Mouse (Mus musculus) spleen, postnatal 4 days (tissue): Measurements from ENCODE around the gene Shank3.

Source experiments
- DNase-seq, 2 experiments: peaks; one replicate each; pipeline ENCODE4 v3.0.0; 2022; ENCODE audit warnings: low spot score in 2 of 2

The Shank3 gene

DNA sequence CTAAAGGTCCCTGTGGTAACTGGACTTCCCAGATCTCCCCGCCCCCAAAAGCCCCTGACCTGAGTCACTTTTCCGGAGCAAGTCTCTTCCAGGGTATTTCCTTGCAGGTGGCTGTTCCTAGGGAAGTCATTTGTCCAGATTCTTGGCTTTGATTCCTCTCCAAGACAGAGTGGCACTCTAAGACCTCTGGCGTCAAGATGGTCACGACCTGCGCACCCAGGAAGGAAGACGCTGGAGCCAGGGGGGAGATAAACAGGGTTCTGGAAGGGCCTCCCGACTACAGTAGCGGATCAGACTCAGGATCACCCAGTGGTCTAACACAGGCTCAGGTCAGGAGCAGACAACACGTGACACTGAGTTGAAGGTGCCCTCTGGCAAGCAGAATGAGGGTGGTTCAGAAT is 22.3 kb upstream of the Shank3 start, which contains the start of gene Arsa:
TSS of gene Arsa (minus strand) at position 335 of the 401 bp plus-strand sequence.
- DNase-seq = no peak

- no peak for DNase-seq
Measured at GRCm38 (mm10) chr15:89477806-89478205, 21.6 kb upstream of the Shank3 start.

- DNase-seq = no peak
Measured at GRCm38 (mm10) chr15:89478622-89479021, 20.8 kb upstream of the Shank3 start.

DNA sequence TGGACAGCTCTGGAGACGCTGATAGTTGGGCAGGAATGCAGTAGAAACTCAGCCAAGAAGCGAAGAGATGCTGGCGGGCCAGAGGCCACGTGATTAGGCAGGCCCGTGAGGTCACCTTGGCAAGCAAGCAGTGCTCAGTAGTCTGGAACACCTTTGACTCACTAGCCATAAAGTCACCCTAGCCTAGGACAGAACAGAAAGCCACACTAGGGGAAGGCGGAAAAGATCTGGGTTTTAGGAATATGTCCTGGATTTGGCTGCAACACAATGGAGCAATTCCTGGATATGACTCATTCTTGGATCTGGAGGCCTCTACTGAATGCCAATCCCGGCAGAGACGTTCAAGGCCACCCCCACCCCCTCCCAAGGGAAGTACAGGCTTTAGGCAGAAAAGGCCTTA is 18.8 kb upstream of the Shank3 start:
- no peak for DNase-seq

DNA sequence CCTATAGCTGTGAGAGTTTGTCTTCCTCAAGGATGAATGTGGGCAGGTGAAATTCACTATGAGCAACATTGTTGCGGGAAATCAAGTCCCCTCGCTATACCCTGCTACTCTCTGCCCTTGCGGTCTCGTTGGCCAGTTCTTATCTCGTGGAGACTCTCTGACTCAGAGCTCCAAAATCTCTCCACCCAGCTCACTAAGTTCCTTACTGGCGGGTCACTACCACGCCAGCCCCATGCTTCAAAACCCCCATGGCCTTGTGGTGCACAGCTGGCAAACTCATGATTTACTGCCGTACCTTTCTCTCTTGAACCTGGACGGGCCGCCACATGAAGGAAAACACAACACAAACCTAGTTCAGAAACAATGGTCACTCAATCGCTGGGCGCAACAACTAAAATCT is 11.2 kb upstream of the Shank3 start:
- DNase-seq = no peak

GRCm38 (mm10) chr15:89488611-89489117 is 10.8 kb upstream of the Shank3 start:
- no peak for DNase-seq

- DNase-seq = no peak
Measured at GRCm38 (mm10) chr15:89494970-89495369, 4.5 kb upstream of the Shank3 start.

DNA sequence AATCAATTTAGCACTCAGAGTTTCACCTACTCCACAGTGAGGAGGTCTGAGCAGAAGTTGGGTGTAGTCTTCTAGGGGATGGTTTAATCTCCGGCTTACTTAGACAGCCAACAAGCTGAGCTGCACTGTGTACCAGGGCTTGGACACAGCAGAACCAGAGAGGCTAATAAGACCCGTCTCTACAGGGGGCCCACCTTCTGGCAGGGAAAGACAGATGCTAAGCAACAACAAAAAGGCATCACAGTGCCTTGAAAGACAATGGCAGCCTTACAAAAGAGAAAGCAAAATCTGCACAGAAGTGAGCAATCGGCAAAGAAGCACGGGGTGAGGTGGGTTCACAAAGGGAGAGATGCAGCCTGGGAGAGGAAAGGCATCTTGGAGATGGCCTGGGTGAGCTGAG is 3.3 kb upstream of the Shank3 start:
- DNase-seq = no peak

- DNase-seq = no peak
Measured at GRCm38 (mm10) chr15:89496841-89497240, 2.6 kb upstream of the Shank3 start.

DNA sequence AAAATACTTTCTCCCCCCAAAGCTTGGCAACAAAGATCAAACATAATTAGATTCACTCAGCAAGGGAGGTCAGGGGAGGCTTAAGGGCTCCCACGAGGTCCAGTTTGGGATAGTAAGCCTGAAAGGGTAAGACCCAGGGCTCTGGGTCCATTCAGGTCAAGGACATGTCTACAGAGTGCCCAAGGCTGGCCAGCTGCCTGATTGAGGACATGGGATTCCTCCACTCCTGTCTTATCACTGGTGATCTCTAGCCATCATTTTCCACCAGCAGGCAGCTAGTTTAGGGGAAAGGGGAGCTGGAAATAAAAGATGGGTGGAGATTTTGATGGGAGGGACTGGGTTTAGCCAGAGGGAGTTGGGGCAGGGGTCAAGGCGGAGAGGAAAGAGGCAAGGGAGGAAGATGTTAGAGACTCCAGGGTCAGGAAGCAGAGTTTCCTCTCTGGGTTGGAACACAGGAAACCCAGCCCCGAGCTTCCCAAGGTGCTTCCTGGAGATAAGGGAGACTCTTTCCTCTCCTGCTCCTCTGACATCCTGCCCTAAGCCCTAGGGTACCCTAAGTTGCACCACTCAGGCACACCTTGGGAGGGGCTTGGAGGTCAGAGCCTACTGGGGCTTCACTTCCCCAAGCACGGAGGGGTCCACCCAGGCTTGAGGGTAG is 1.9 kb upstream of the Shank3 start:
- no peak for DNase-seq

- DNase-seq = no peak
Measured at GRCm38 (mm10) chr15:89498049-89498960, 1.1 kb upstream of the Shank3 start.

GRCm38 (mm10) chr15:89499784-89500220 is 379 bp downstream of the Shank3 start:
- DNase-seq = no peak

GRCm38 (mm10) chr15:89500221-89500791 is 883 bp downstream of the Shank3 start:
- DNase-seq = no peak

GRCm38 (mm10) chr15:89501321-89501720 is 1.9 kb downstream of the Shank3 start:
- no peak for DNase-seq

- DNase-seq = no peak
Measured at GRCm38 (mm10) chr15:89504838-89505237, 5.4 kb downstream of the Shank3 start.

- DNase-seq = no peak
Measured at GRCm38 (mm10) chr15:89507751-89508150, 8.3 kb downstream of the Shank3 start.

GRCm38 (mm10) chr15:89512679-89513078 is 13.3 kb downstream of the Shank3 start:
- no peak for DNase-seq

- DNase-seq = no peak
Measured at GRCm38 (mm10) chr15:89521951-89522350, 22.5 kb downstream of the Shank3 start.

DNA sequence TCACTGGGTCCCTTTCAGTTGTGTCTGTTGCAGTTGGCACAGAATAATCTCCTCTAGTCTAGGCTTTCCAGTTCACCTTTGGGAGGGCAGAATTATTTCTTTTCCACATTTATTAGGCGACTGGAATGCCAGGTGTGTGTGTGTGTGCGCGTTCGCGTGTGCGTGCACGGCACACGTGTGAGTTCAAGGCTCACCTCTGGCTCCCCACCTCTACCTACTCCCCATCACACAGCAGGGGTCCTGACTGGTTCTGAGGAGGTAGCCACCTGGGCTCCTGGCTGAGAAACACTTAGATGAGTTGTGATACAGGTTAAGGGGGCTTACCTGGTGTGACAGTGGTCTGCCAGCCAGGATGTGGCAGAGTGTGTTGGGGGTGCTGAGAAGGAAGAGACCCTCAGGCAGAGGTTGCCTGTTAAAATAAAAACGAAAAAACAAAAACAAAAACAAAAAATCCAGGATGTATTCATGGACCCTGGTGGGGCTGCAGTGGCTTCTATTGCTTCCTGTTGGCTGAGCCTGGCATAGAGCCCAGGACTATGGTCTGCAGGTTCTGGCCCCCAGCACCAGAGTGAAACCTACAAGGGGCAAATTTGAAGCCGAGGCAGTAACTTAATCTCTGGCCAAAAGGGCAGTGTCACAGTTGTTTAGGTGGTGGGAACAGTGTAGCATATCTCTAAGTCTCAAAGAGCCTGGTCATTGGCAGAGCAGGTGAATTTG is 23.3 kb downstream of the Shank3 start:
- DNase-seq = no peak

DNA sequence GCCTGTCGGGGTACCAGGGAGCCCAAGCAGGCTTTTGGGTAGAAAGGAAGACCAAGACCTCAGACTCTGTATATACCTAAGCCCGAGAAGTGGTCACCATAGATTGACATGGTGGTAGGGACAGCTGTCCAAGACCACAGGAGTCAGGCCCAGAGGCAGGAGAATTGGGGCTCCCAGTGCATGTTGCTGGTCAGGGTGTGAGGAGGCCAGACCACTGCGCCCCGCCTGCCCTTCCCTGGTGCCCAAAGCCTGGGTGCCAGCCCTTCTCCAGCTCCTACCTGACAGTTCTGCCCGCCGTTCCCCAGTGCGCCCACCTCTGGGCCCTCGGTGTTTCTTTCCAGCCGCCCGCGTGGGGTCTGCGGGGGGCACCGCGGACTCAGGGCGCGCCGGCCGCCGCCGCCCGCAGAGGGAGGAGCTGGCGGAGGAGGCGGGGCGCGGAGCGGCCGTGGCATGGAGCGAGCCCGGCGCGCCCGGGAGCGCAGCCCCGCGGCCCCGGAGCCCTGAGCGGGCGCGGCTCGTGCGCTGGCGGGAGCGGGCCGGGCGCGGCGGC is 23.9 kb downstream of the Shank3 start:
- no peak for DNase-seq

- no peak for DNase-seq
Measured at GRCm38 (mm10) chr15:89524001-89524571, 24.7 kb downstream of the Shank3 start.
